Mouse (Mus musculus) megakaryocyte, embryonic 14.5 days (primary cell): ENCODE measurements around the gene Apoc1.

Experiments used
- FLI1 ChIP-seq: IDR thresholded peaks from 2 replicates; pipeline ENCODE4 v1.6.1; 2012; ENCODE audit warnings: low read length, inconsistent platforms, mixed read lengths
- GATA1 ChIP-seq: IDR thresholded peaks from 3 replicates; pipeline ENCODE4 v1.6.1; 2012; ENCODE audit warnings: mixed read lengths, low read length, inconsistent platforms, borderline replicate concordance

GRCm38 (mm10) chr7:19699827-19700148 is 7.3 kb upstream of the Apoc1 start:
- no peak for TF ChIP-seq GATA1
- no peak for TF ChIP-seq FLI1
